In genomic region chr14:76505439-76506220, GRCm38 (mm10) we compare ENCODE assay signal across 8 mouse cellular contexts. TPM values are rescaled to one million over a fixed set of nuclear protein-coding genes. Genes with fewer than 3 reads are reported as not detected.
DNase-seq lines count a peak whose midpoint lies in the region; ATAC-seq lines count a peak whose summit lies in the region.

No protein-coding gene starts in this region.

- peaks cover 5% of the 10 kb centered on the region; the same call in 1 of the 2 replicates for H3K4me1 ChIP-seq in brown adipose tissue, adult 24 weeks (ENCODE audit: control insufficient read depth, insufficient read depth, insufficient read length, low read length)
- H3K4me1 ChIP-seq in heart, embryonic 13.5 days, result peaks cover 26% of the 10 kb centered on the region
- peaks cover 38% of the 10 kb centered on the region for H3K4me1 ChIP-seq in liver, embryonic 13.5 days (replicated peaks)
- H3K4me1 ChIP-seq in neural tube, embryonic 11.5 days (ENCODE audit: control insufficient read depth, insufficient read depth, low read length), result peaks cover 17% of the 10 kb centered on the region
- peaks cover 8% of the 10 kb centered on the region; the same call in 1 of the 2 replicates for H3K4me1 ChIP-seq in stomach, embryonic 16.5 days (ENCODE audit: control insufficient read depth, insufficient read depth, low read length)

- peak overlapping the region; percentile 82 for H3K27ac ChIP-seq in brown adipose tissue, adult 24 weeks (replicated peaks; ENCODE audit: low read depth, low read length)
- H3K27ac ChIP-seq in heart, embryonic 13.5 days (replicated peaks), result peak overlapping the region; percentile 100
- H3K27ac ChIP-seq in liver, embryonic 13.5 days, result peak overlapping the region; percentile 93
- peak overlapping the region; percentile 99 for H3K27ac ChIP-seq in neural tube, embryonic 11.5 days (ENCODE audit: low read depth, low read length)
- H3K27ac ChIP-seq in stomach, embryonic 16.5 days (ENCODE audit: low read length), result peak overlapping the region; percentile 100

- peak overlapping the region; percentile 97 for H3K4me2 ChIP-seq in heart, embryonic 13.5 days
- peak overlapping the region; percentile 75 for H3K4me2 ChIP-seq in liver, embryonic 13.5 days
- peak overlapping the region; percentile 95 for H3K4me2 ChIP-seq in neural tube, embryonic 11.5 days (ENCODE audit: low read depth)
- H3K4me2 ChIP-seq in stomach, embryonic 16.5 days (ENCODE audit: low read depth, low read length), result peak overlapping the region; percentile 84

- peak overlapping the region; percentile 98 for H3K9ac ChIP-seq in heart, embryonic 13.5 days
- peak overlapping the region; percentile 92 for H3K9ac ChIP-seq in liver, embryonic 13.5 days
- peak overlapping the region; percentile 97 for H3K9ac ChIP-seq in neural tube, embryonic 11.5 days (ENCODE audit: low read length)
- peak overlapping the region; percentile 98 for H3K9ac ChIP-seq in stomach, embryonic 16.5 days (ENCODE audit: low read length)

- WGBS in heart, embryonic 13.5 days, result under 1% methylated on average over 31 of the region's 31 CpGs
- under 1% methylated on average over 31 of the region's 31 CpGs for WGBS in liver, embryonic 13.5 days (ENCODE audit: insufficient replicate concordance)
- under 1% methylated on average over 31 of the region's 31 CpGs for WGBS in neural tube, embryonic 11.5 days
- under 1% methylated on average over 31 of the region's 31 CpGs for WGBS in stomach, embryonic 16.5 days

- peak; percentile 62 for ATAC-seq in erythroid progenitor cell, adult 5-6 weeks (replicated peaks; ENCODE audit: low FRiP score, poor library complexity, severe bottlenecking)
- peak; percentile 78 for ATAC-seq in heart, embryonic 13.5 days (ENCODE audit: extremely low read depth, insufficient number of reproducible peaks, low FRiP score, low TSS enrichment)
- peak; percentile 49 for ATAC-seq in liver, embryonic 13.5 days (ENCODE audit: low read depth)
- peak; percentile 85 for ATAC-seq in neural tube, embryonic 11.5 days (ENCODE audit: insufficient read depth, low FRiP score, low TSS enrichment)
- ATAC-seq in stomach, embryonic 16.5 days (ENCODE audit: insufficient read depth, low FRiP score), result peak; percentile 88

- H3K9me3 ChIP-seq in heart, embryonic 13.5 days, result no peaks in the 10 kb centered on the region
- H3K9me3 ChIP-seq in liver, embryonic 13.5 days (replicated peaks), result no peaks in the 10 kb centered on the region
- H3K9me3 ChIP-seq in neural tube, embryonic 11.5 days (ENCODE audit: control insufficient read depth, low read length), result no peaks in the 10 kb centered on the region
- no peaks in the 10 kb centered on the region for H3K9me3 ChIP-seq in stomach, embryonic 16.5 days (replicated peaks; ENCODE audit: control insufficient read depth, low read length)

- H3K36me3 ChIP-seq in heart, embryonic 13.5 days, result peaks cover 21% of the 10 kb centered on the region
- peaks cover 24% of the 10 kb centered on the region for H3K36me3 ChIP-seq in liver, embryonic 13.5 days
- peaks cover 9% of the 10 kb centered on the region; the same call in 1 of the 2 replicates for H3K36me3 ChIP-seq in neural tube, embryonic 11.5 days (ENCODE audit: control insufficient read depth, insufficient read depth, low read length)
- H3K36me3 ChIP-seq in stomach, embryonic 16.5 days (ENCODE audit: control insufficient read depth, insufficient read depth, low read length), result 0 out of 2 replicates have a peak, but pooled peaks cover 15% of the 10 kb centered on the region

- no peaks in the 10 kb centered on the region for H3K27me3 ChIP-seq in heart, embryonic 13.5 days (replicated peaks)
- no peaks in the 10 kb centered on the region for H3K27me3 ChIP-seq in liver, embryonic 13.5 days
- H3K27me3 ChIP-seq in neural tube, embryonic 11.5 days (ENCODE audit: control insufficient read depth, insufficient read depth, low read length), result no peaks in the 10 kb centered on the region
- H3K27me3 ChIP-seq in stomach, embryonic 16.5 days (ENCODE audit: control insufficient read depth, insufficient read depth, low read length), result no peaks in the 10 kb centered on the region

- DNase-seq in CD4-positive helper T cell, adult 2 months (ENCODE audit: low read depth, low spot score), result peak; percentile 23
- peak; percentile 94 for DNase-seq in kidney, postnatal 10 days
- DNase-seq in liver, embryonic 13.5 days, result peak; percentile 68
- DNase-seq in neural tube, embryonic 11.5 days (ENCODE audit: low spot score), result peak; percentile 95

- peak overlapping the region; percentile 89 for H3K4me3 ChIP-seq in brown adipose tissue, adult 24 weeks (ENCODE audit: insufficient read depth, low read depth, low read length)
- H3K4me3 ChIP-seq in heart, embryonic 13.5 days, result peak overlapping the region; percentile 75
- H3K4me3 ChIP-seq in liver, embryonic 13.5 days (replicated peaks), result peak overlapping the region; percentile 77
- peak overlapping the region; percentile 55 for H3K4me3 ChIP-seq in neural tube, embryonic 11.5 days (ENCODE audit: low read depth, low read length)
- H3K4me3 ChIP-seq in stomach, embryonic 16.5 days (replicated peaks; ENCODE audit: low read length), result peak overlapping the region; percentile 72

RNA-seq across cellular contexts. Expression of gene Serp2, which starts 51.1 kb away (rescaled TPM):
- not detected in 2 replicates for polyA plus RNA-seq in brown adipose tissue, adult 24 weeks (2012; ENCODE audit: insufficient read depth, insufficient read length, missing spikeins)
- not detected in 2 replicates for total RNA-seq in erythroid progenitor cell, adult 5-6 weeks (2015; ENCODE audit: low replicate concordance)
- not detected in 2 replicates for total RNA-seq in erythroid progenitor cell, adult 5-6 weeks (2017; ENCODE audit: low replicate concordance)
- 12.2 and 13.6 TPM in 2 replicates for polyA plus RNA-seq in heart, embryonic 13.5 days (2015; fragmentation: Nextera tagmentation; extraction: Ambion mirVana)
- 1.3 and 1.4 TPM in 2 replicates for polyA plus RNA-seq in liver, embryonic 13.5 days (2015; fragmentation: Nextera tagmentation; extraction: Ambion mirVana)
- polyA plus RNA-seq in neural tube, embryonic 11.5 days (2014; fragmentation: Nextera tagmentation; extraction: Ambion mirVana), result 44.7 and 47.1 TPM in 2 replicates
- polyA plus RNA-seq in stomach, embryonic 16.5 days (2015; fragmentation: Nextera tagmentation; extraction: Ambion mirVana), result 7.8 and 8.8 TPM in 2 replicates

Comparison
In these comparisons a context has a peak if more than half of its experiments do, and no peak if none do; other contexts are left out.
1. Peak in every context shown above with its lines: DNase-seq, ATAC-seq, H3K4me3 ChIP-seq and H3K27ac ChIP-seq.
2. DNase-seq: peak in every context shown above with its lines; median percentile 95 in neural tube, embryonic 11.5 days; 94 in kidney, postnatal 10 days; 68 in liver, embryonic 13.5 days; 23 in CD4-positive helper T cell, adult 2 months.